Mouse (Mus musculus) natural killer cell, adult 2 months (primary cell): ENCODE data around the gene Epb41l2.

Experiments
- DNase-seq, 2 experiments: peaks; one replicate each; pipeline ENCODE4 v3.0.0; 2022; ENCODE audit warnings: low spot score in 2 of 2

The Epb41l2 gene

GRCm38 (mm10) chr10:25434358-25435044, 74.9 kb downstream of the Epb41l2 start:
- peak; percentile 35 to 56 for DNase-seq

- DNase-seq = no peak
Observed at GRCm38 (mm10) chr10:25436703-25437401, 77.3 kb downstream of the Epb41l2 start.

GRCm38 (mm10) chr10:25437586-25438298, 78.1 kb downstream of the Epb41l2 start:
- DNase-seq = peak; percentile 55 to 60

GRCm38 (mm10) chr10:25438299-25438680, 78.7 kb downstream of the Epb41l2 start:
- peak; percentile 49 to 61 for DNase-seq

GRCm38 (mm10) chr10:25439163-25439562, 79.6 kb downstream of the Epb41l2 start:
- DNase-seq = no peak

- no peak for DNase-seq
Observed at GRCm38 (mm10) chr10:25439856-25440255, 80.3 kb downstream of the Epb41l2 start.

GRCm38 (mm10) chr10:25441405-25441804, 81.8 kb downstream of the Epb41l2 start:
- no peak for DNase-seq

GRCm38 (mm10) chr10:25443626-25444025, 84.0 kb downstream of the Epb41l2 start:
- DNase-seq = peak in 1 of 2 experiments; percentile 25

GRCm38 (mm10) chr10:25444198-25444783, 84.7 kb downstream of the Epb41l2 start:
- DNase-seq = no peak

GRCm38 (mm10) chr10:25446953-25447525, 87.4 kb downstream of the Epb41l2 start:
- peak in 1 of 2 experiments; percentile 74 for DNase-seq

- no peak for DNase-seq
Observed at GRCm38 (mm10) chr10:25448676-25449075, 89.1 kb downstream of the Epb41l2 start.

- no peak for DNase-seq
Observed at GRCm38 (mm10) chr10:25449312-25450020, 89.9 kb downstream of the Epb41l2 start.

GRCm38 (mm10) chr10:25453150-25453549, 93.6 kb downstream of the Epb41l2 start:
- DNase-seq = no peak

- no peak for DNase-seq
Observed at GRCm38 (mm10) chr10:25453772-25454171, 94.2 kb downstream of the Epb41l2 start.

- no peak for DNase-seq
Observed at GRCm38 (mm10) chr10:25457118-25457517, 97.5 kb downstream of the Epb41l2 start.

GRCm38 (mm10) chr10:25457996-25458395, 98.4 kb downstream of the Epb41l2 start:
- DNase-seq = no peak

- DNase-seq = no peak
Observed at GRCm38 (mm10) chr10:25461832-25462231, 102.2 kb downstream of the Epb41l2 start.

- no peak for DNase-seq
Observed at GRCm38 (mm10) chr10:25462669-25463068, 103.1 kb downstream of the Epb41l2 start.

GRCm38 (mm10) chr10:25466493-25466892, 106.9 kb downstream of the Epb41l2 start:
- no peak for DNase-seq

- no peak for DNase-seq
Observed at GRCm38 (mm10) chr10:25471944-25472343, 112.3 kb downstream of the Epb41l2 start.

- no peak for DNase-seq
Observed at GRCm38 (mm10) chr10:25479716-25480115, 120.1 kb downstream of the Epb41l2 start.
